Mouse (Mus musculus) ES-E14 (cell line): ENCODE data around the gene Efcab9.

Experiments used
- CHD2 ChIP-seq: IDR thresholded peaks from 2 replicates; pipeline ENCODE4 v1.6.1; 2014; ENCODE audit warnings: mild to moderate bottlenecking, low read depth, low read length, inconsistent platforms
- ZC3H11A ChIP-seq: IDR thresholded peaks from 2 replicates; pipeline ENCODE4 v1.6.1; 2012; ENCODE audit warnings: low read depth, mild to moderate bottlenecking, inconsistent platforms, low read length, borderline replicate concordance
- ZNF384 ChIP-seq: IDR thresholded peaks from 2 replicates; pipeline ENCODE4 v1.6.1; 2012; ENCODE audit warnings: low read depth, low read length, inconsistent platforms

DNA sequence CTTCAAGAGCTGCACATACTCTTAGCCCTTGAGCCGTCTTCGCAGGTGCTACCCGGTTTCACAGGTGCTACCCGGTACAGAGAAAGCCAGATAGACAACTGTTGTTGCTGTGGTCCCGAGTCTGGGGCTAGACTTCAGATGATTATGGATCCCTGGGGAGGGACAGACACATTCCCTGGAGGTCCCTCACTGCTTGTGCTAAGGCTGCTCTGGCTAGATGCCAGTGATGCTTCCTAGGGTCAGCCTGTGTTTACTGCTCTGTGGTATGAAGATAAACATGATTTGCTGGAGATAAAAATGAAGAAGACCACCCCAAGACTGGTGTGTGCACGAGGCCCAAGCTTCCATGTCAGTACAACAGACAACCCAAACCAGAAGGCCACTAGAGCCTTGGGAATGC, 12.2 kb upstream of the Efcab9 start:
- TF ChIP-seq CHD2: no peak
- no peak for TF ChIP-seq ZNF384
- TF ChIP-seq ZC3H11A: no peak
